Mouse (Mus musculus): ENCODE results near the gene Cdkl5. TPM values are rescaled to one million over a fixed set of nuclear protein-coding genes. Genes with fewer than 3 reads are reported as not detected.
"Not testable (repeated sequence)": the region's sequence is repeated elsewhere in the genome, so short reads cannot be mapped to it uniquely, and the experiment has no call there.

Cdkl5 gene
- total RNA-seq, 4 experiments from 2014 or later: 5.0 to 6.0 (median 5.8) TPM

GRCm38 (mm10) chrX:160906952-160907351 lies 87.6 kb downstream of the Cdkl5 start, which contains the start of gene Gja6:
TSS of gene Gja6 (minus strand) at chrX:160907052.
- no peak for DNase-seq (ENCODE audit: low spot score)

GRCm38 (mm10) chrX:160906477-160906876 lies 88.0 kb downstream of the Cdkl5 start:
- no peak for DNase-seq (ENCODE audit: low spot score)

GRCm38 (mm10) chrX:160905913-160906312 lies 88.6 kb downstream of the Cdkl5 start:
- no peak for DNase-seq (ENCODE audit: low spot score)

- DNase-seq (ENCODE audit: low spot score): no peak
Measured at GRCm38 (mm10) chrX:160905041-160905678, 89.3 kb downstream of the Cdkl5 start.

GRCm38 (mm10) chrX:160901118-160901517 lies 93.4 kb downstream of the Cdkl5 start:
- no peak for DNase-seq (ENCODE audit: low spot score)

- DNase-seq (ENCODE audit: low spot score): no peak
Measured at GRCm38 (mm10) chrX:160892077-160892476, 102.4 kb downstream of the Cdkl5 start.

- DNase-seq (ENCODE audit: low spot score): no peak
Measured at GRCm38 (mm10) chrX:160886301-160886700, 108.2 kb downstream of the Cdkl5 start.

GRCm38 (mm10) chrX:160866576-160866975 lies 127.9 kb downstream of the Cdkl5 start:
- DNase-seq (ENCODE audit: low spot score): no peak

GRCm38 (mm10) chrX:160865022-160865421 lies 129.5 kb downstream of the Cdkl5 start:
- no peak for DNase-seq (ENCODE audit: low spot score)

GRCm38 (mm10) chrX:160863689-160864383 lies 130.7 kb downstream of the Cdkl5 start:
- no peak for DNase-seq (ENCODE audit: low spot score)

- no peak for DNase-seq (ENCODE audit: low spot score)
Measured at GRCm38 (mm10) chrX:160808226-160808625, 186.3 kb downstream of the Cdkl5 start.

GRCm38 (mm10) chrX:160804409-160805150 lies 189.9 kb downstream of the Cdkl5 start:
- no peak for DNase-seq (ENCODE audit: low spot score)

GRCm38 (mm10) chrX:160794920-160795319 lies 199.6 kb downstream of the Cdkl5 start:
- no peak for DNase-seq (ENCODE audit: low spot score)

GRCm38 (mm10) chrX:160782276-160782675 lies 212.2 kb downstream of the Cdkl5 start:
- no peak for DNase-seq (ENCODE audit: low spot score)

GRCm38 (mm10) chrX:160773033-160773432 lies 221.5 kb downstream of the Cdkl5 start:
- no peak for DNase-seq (ENCODE audit: low spot score)

GRCm38 (mm10) chrX:160769622-160770021 lies 224.9 kb downstream of the Cdkl5 start:
- not testable (repeated sequence) for DNase-seq (ENCODE audit: low spot score)

GRCm38 (mm10) chrX:160767713-160768112 lies 226.8 kb downstream of the Cdkl5 start, which contains the start of gene Rs1:
TSS of gene Rs1 (plus strand) at chrX:160768013.
- no peak for DNase-seq (ENCODE audit: low spot score)

- DNase-seq (ENCODE audit: low spot score): no peak
Measured at GRCm38 (mm10) chrX:160766233-160766616, 228.3 kb downstream of the Cdkl5 start.

- peak; percentile 94 for DNase-seq (ENCODE audit: low spot score)
Measured at GRCm38 (mm10) chrX:160765389-160766232, 228.9 kb downstream of the Cdkl5 start.

GRCm38 (mm10) chrX:160750808-160751207 lies 243.7 kb downstream of the Cdkl5 start:
- DNase-seq (ENCODE audit: low spot score): no peak

- no peak for DNase-seq (ENCODE audit: low spot score)
Measured at GRCm38 (mm10) chrX:160748653-160749052, 245.9 kb downstream of the Cdkl5 start.

Measured in heart, adult 8-10 months (tissue).